Mouse (Mus musculus) kidney, postnatal 4 days (tissue): ENCODE results near the gene Chd1l.

Experiments used
- DNase-seq, 2 experiments: peaks; one replicate each; pipeline ENCODE4 v3.0.0; 2021; ENCODE audit warnings: mixed read lengths in 2 of 2

The Chd1l gene

DNA sequence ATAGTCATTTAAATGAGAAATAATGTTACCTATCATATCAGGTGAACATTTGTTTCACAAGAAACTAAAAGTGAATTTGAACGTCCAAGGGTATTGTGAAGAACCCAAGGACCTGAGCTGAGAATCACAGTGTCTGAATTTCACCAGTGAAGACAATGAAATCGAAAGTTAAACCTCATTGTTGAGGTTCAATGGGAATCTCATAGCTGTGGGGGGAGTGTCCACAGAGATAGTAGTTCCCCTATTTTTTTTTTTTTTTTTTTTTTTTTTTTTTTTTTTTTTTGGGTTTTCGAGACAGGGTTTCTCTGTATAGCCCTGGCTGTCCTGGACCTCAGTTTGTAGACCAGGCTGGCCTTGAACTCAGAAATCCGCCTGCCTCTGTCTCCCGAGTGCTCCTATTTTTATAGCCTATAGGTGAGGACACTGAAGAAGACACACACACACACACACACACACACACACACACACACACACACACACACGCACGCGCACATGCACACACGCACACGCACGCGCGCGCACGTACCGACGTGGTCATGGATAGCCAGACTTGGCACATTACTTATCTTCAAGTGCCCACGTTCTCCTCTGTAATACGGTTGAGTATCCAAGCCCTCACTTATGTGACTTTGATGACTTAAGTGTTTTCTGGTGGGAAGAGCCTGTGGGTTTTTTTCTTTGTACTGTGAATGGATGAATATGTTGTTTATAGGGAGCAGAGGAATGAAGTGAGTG, 7.3 kb upstream of the Chd1l start:
- DNase-seq: no peak

DNA sequence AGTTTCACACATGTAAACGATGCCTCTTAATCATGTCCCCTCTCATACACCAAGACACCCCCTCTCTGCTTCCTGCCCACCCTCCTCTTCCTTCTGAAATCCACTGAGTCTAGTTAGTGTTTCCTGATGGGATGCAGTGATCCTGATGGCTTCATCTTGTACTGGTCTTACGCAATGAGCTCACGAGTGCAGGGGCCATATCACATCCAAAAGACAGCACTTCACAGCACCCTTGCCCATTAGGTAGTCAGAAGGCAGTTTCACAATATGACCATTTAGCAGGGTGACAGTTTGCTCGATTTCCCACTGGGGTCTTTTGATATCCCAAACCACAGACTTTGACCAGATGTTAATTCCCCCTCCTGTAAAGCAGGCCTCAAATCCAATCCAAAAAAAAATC, 5.9 kb upstream of the Chd1l start:
- no peak for DNase-seq

DNA sequence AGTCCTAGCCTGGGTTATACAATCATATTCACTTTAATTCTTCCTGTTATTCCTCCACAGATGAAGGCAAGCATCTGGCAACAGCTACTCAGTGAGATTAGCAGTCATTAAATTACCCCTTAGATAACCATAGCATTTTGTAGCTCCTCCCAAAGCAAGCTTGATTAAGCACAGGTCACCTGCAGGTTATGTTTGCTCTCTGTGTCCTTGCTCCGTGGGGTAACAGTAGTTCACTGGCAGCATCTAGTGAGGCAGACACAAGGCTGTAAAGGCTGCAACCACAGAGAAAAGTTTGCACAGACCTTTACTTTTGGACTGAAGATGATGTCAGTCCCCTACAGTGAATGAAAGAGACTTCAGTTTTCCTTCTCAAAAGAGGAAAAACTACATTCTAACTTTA, 5.2 kb upstream of the Chd1l start:
- DNase-seq: no peak

DNA sequence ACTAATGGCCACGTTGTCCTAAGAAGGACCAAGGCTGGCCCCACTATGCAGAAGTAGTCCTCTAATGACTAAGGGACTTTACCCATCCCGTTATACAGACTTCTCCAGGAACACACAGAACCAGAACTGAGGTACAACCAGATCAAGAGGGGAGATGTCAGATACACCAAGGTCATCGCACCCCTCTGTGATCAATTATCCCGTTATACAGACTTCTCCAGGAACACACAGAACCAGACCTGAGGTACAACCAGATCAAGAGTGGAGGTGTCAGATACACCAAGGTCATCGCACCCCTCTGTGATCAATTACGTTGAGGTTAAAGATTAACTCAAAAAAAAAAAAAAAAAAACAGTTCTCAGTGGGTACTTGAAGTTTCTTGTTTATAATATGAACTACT, 1.0 kb upstream of the Chd1l start:
- no peak for DNase-seq

DNA sequence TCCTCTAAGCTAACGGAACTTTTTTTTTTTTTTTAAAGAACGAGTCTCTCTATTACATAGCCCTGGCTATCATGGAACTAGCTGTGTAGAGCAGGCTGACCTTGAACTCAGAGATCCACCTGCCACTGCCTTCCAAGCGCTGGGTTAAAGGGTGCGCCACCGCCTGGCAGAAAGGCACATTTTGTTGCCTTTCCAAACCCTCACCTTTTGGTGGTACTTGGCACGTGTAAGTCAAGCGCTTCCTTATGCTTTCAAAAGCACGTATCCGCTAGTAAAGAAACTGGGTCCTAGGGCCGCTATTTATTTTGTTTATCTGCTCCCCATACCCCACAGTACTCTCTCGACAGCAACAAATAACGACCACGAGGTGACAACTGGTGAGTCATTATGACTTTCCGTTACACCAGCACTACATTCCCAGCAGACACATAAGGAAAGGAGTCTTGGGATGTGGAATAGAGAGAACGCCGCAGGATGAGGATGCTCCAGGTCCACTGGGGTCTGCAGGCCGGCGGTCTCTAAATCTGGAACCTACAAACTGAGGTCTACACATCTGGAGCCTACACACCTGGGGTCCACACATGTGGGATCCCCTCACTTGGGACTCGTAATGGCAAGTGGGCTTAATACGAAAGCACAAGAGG, 680 bp downstream of the Chd1l start:
- peak; percentile 50 to 57 for DNase-seq

DNA sequence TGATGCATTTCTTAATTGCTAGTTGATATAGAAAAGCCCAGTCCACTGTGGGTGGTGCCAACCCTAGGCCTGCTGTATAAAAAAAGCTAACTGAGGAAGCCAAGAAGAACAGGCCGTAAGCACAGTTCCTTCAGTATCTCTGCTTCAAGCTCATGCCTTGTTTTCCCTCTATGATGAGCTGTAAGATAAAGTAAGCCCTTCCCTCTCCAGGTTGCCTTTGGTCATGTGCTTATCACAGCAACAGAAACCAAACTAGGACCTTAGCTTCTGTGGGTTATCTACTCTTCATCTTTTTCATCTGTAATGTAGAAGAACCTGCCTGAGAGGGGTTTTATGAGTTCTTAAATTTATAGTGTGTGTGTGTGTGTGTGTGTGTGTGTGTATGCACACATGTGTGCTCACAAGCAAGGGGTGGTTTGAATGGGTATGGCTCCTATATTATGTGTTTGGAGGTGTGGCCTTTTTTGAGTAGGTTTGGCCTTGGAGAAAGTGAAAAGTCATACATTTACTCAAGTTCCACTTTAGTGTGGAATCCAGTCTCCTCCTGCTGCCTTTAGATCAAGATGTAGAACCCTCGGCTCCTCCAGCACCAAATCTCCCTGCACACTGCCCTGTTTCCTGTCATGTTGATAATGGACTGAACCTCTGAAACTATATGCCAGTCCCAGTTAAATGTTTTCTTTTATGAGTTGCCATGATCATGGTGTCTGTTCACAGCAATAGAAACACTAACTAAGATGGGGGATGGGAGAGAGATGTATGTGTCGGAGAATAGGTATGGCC, 9.8 kb downstream of the Chd1l start:
- no peak for DNase-seq

DNA sequence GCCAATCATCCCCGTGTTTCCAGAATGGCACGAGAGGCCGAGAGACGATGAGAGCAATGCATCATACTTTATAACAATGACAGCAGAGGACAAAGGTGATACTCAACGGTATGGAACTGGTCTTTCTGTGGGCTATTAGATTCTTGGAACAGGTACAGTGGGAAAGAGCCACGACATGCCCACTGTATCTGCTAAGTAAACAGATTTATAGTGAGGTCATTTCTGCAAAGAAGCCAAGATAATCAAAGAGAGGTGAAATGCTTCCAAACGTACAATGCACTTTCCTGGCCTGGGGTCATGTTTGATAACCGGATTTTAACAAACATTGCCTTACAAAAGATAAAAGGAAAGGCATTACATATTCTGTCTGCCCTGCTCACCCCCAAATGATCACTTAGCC, 13.2 kb downstream of the Chd1l start:
- no peak for DNase-seq

DNA sequence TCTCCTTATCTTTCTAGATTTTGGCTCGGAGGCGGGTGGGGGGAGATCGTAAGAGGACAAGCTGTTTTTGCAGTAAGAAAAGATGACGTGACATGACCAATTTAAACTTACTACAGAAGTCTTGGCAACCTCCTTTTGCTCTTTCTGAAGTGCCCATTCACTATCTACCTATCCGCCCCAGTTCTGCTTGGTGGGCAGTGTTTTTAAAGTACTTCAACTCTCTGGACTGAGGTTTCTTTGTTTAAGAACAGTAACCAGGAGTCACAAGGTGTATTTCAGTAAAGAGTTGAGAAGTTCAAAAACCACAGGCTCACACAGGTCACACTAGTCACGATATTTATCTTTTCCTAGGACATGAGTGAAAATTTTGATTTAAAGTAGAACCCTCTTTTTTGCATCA, 14.9 kb downstream of the Chd1l start:
- no peak for DNase-seq

DNA sequence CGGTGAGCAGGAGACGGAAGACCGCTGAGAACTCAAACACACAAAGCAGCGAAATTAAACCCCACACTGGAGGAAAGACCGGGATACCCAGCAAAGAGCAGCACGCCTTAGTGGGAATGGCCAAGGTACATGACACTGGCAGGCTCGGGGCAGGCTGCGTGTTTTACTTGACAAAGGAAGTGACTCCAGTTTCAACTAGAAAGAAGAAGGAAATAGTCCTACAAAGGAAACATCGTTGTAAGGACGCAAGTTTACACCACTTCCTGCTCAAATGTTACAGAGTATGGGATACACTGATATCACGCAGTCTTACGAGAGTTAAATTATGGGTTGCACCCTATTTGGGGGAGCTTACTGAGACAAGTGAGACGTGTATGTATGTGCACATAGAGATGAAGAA, 15.9 kb downstream of the Chd1l start:
- peak in 1 of 2 experiments; percentile 12 for DNase-seq

DNA sequence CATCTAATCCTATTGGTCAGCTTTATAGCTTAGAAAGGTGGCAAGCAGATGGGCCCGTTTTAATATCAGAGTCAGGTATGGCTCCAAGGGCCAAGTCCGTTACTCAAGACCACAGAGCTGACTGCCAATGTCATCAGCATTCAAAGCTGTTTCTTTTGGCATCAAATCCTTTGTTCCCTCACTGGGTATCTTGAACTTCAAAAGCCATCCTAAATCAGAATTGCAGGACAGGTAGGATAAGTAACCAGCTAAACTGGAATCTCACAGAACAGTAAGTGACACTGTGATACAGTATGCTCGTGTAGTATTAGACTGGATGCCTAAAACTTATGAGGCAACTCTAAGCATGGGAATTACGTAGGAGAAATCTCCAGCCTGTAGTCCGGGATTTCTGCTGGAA, 16.9 kb downstream of the Chd1l start:
- no peak for DNase-seq

DNA sequence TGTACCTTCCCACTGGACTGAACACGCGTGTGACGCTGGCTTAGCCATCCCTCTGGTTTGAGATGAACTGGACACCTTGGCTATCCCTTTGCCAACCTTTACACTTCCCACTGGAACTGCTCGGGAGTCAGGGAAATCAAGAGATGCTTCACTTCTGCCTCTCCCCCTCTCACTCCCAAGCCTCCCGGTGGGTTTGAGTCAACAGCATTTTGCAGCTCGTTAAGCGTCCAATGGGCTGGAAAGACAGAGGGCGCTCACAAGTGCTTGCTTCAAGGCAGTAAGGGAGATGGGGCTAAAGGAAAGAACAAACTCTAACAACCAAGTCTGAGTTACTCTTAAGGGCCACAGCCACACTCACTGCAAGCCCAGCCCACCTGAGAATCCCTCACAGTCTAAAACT, 19.3 kb downstream of the Chd1l start:
- peak; percentile 46 to 64 for DNase-seq

DNA sequence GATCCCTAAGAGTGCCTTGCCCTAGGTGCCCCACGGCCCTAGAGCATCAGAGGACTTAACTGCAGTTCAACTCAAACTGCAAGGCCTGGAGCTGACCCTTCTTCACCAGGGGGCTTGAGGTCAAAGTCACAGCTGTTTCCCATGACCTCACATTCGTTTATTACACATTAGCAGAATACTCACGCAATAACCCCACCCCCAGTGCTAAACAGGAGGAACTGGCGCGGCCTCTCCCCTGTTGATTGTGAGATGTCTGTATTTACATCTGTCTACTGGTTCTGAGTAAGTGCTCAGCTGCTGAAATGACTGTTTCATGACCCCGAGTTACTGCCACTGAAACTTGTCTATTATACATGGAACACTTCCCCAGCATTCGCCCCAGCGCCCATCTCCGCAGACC, 22.3 kb downstream of the Chd1l start:
- no peak for DNase-seq

DNA sequence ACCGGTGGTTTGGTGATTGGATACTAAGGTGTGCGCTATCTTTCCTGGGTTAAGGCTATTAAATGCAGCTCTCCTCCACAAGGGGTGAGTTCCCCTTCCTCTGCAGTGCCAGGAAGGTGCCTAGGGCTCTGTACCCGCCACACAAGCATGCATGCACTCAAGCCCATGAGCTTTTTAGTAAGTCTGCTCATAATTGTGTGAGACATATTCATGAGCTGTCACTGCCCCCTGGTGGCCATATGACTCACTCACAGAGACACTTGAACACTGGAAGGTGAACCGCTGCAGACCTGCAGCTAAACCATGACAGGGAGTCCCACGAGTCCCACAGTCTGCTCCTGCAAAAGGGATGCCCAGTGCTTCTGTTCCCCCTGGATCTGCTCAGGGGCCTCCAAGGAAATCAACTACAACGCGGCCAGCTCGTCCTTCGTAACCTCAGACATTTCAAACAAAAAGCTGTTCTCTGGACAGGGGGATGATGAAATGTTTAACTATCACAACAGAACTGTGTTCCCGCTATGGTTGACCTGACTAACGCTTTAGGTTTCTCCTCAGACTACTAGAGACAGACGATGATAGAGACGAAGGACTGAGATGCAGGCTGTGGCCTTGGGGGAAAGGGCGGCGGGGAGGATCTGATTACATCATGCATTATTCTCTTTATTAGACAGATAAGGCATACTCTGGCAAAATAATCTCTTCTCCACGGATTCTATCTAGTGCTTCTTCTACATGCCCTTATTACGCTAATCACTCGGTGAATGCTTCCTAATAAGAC, 24.4 kb downstream of the Chd1l start:
- peak; percentile 88 to 90 for DNase-seq

DNA sequence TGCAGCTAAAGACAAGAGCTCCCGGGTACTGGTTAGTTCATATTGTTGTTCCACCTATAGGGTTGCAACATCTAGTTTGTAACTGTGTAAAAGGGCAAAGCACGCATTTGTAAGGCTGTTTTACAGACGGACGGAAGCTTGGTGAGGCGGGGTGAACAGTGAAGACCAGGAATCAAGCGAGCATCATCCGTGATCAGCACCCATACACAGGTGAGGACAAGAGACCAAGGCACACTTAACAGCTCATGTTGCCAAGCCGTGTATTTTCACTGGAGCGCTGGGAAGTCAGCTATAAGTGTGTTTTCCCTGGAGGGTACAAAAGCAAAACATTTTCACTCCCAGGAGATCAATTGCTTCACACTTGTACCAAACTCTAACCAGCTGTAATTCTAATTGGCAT, 36.2 kb downstream of the Chd1l start:
- DNase-seq: no peak

DNA sequence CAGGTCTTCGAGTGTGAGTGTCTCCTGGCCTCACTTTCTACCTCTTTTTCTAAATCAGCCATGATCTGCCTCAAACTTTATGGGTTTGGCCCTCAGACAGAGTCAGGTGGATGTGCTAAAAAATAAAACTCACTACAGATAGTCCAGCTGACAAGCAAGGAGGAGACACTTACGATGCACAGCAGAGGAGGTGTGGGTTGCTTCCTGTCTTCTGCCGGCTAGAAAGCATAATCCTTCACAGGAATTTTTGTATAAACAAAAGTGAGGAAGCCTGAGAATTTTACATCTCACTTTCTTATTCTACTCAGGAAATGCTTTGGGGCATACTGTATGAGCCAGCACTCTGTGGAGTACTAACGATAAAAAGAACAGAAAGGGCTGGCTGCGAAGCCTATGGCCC, 45.4 kb downstream of the Chd1l start:
- DNase-seq: no peak

DNA sequence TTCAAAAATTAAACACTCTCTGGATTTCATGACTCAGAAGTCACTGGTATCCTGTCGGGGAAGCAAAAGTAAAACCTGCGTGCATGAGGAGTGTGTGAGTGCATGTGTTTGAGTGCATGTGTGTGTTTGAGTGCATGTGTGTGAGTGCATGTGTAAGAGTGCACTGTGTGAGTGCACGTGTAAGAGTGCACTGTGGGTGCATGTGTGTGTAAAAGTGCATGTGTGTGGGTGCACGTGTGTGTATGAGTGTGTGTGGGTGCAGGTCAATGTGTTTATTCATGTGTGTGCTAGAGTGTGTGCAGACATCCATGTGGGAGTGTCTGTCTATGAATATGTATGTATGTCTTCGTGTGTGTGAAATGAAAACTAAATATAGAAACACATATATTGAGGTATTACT, 51.4 kb downstream of the Chd1l start:
- DNase-seq: no peak

DNA sequence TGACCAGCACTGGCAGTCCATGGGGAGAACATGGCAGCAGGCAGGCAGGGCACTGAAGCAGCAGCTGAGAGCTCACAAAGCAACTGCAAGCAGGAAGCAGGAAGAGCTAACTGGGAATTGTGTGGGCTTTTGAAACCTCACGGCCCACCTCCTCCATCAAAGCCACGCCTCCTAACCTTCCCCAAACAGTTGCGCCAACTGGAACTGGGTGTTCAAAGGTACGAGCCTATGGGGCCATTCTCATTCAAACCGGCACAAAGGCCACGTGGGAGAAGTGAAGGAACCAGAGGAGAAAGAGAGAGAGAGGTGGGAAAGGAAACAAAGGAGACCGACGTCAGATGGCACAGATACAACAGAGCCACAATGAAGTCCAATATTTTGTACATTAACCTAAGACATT, 63.8 kb downstream of the Chd1l start:
- no peak for DNase-seq

DNA sequence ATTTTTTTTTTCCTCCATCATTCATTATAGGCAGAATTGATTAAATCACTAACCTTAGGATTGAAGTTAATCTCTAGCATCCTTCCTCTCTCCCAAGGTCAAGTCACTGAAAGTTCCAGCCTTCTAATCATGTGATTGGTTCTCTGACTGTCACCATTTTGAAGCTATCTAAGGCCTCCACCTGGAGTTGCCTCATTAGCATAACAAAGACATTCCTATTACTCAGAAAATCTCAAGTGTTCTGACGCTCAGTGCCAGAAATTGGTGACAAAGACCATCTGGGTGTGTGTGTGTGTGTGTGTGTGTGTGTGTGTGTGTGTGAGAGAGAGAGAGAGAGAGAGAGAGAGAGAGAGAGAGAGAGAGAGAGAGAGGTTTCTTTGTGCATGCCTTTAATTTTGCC, 69.8 kb downstream of the Chd1l start:
- DNase-seq: no peak

DNA sequence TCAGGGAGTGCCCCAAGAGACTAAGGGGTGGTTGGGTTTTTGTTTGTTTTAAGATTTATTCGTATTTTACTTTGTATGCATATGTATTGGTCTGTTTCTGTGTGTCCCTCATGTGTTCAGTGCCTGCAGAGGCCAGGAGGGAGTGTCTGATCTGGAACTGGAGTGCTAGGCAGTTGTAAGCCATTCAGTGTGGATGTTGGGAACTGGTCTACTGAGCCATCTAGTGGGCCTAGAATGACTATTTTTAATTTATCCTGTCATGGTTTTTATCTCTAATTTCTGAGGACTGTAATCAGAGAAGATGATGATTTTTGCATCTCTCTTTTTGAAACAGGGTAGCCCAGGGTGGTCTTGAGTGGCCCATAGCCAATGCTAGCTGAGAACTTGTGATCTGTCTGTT, 71.4 kb downstream of the Chd1l start:
- DNase-seq: no peak

DNA sequence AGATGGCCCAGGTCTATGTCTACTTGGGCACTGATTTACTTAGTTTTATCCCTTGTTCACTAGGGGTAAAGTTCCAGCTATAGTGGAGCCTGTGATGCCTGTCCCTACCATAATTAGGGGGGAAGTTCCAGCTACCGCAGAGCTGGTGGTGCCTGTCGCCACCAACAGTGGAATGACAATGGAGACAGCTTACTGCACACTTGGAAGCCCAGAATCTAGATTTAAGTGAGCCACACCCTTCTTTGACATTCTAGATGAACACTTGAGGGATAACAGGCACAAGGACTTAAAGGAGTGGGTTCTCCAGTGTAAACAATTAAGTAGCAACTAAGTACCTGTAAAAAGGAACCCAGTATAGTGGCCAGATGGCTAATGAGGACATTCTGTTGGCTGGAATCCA, 73.0 kb downstream of the Chd1l start:
- no peak for DNase-seq

DNA sequence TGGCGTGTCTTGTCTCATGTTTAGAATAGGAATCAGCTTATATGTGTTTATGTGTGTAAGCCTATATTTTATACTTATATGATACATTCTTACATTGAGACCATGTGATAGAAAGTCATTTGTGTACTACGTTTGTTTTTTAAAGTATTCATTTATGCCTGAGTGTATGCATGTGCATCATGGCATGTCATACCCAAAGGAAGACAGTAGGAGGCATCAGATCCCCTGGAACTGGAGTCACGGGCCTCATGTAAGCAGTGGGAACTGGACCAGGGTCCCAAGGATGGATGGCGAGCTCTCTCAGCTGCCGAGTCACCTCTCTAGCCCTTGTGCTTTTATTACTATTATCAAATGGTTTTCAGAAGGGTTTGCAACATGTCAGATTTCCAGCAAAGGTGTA, 74.3 kb downstream of the Chd1l start:
- DNase-seq: no peak

DNA sequence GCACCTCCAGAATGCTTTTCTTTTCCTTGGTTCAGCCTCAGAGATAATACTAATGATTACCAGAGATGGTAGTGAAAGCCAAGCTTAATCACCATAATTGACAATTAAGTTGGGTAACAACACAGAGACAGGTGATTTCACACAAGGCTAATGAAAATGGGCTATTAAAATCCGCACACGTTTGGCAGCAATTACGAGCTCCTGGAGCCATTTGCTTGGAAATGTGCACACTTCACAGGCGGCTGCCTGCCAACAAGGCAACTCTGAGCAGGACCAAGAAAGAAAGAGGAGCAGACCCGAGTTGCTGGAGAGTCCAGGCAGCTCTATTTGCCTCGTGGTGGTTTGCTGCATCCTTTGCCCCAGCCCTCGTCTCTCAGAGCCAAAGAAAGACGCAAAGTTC, 84.5 kb downstream of the Chd1l start:
- DNase-seq: no peak

DNA sequence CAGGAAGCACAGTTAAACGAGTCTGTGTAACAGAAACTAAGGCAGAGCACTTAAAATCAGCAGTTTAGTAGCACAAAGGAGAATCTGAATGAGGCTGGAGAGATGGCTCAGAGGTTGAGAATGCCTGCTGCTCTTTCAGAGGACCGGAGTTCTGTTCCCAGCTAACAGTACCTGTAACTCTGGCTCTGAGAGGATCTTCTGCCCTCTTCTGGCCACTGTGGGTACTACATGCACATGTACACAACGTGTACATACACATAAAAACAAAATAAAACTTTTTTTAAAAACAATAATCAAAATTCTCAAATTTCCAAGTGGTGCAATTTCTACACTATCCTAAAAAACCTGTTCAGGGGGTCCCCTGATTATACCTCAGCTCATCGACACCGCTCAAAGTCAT, 85.2 kb downstream of the Chd1l start:
- DNase-seq: peak; percentile 30 to 38
